Mouse (Mus musculus): ENCODE data around the gene Dazap1.

Gene Dazap1

DNA sequence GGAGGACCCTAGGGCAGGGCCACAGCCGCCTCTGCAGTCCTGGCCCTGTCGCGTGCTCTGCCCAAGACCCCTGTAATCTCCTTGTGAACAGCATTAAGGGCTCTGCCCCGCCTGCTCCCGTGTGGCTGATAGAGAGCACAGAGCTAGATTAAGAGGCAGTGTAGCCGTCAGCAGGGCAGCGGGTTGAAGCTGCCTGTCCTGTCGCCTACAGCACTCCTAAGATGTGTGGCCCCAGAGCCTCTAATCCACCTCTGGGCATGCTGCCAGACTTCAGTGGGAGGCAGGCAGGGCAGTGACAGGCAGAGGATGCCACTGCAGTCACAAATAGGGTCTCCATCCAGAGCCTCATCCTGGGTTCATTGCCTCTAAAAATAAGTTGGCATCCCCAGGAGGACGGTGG is 19.2 kb upstream of the Dazap1 start:
- POLR2A ChIA-PET: interaction anchor here in 3 of 4 experiments (0.5 to 4.2 kb wide), 15 partner anchors 10 to 501 kb away, joined by 3 to 16 read pairs (median 4); partner anchors contain the start of genes Mum1 (in 2 of the 3), Dazap1 (in 1 of the 3), Gamt (in 1 of the 3) and Ptbp1 (in 1 of the 3)
- CTCF ChIA-PET: interaction anchor here in 2 of 4 experiments (0.5 to 2.5 kb wide), 5 partner anchors 16 to 67 kb away, joined by 3 to 8 read pairs (median 6); partner anchors contain the start of gene Mum1 (in 1 of the 2)

DNA sequence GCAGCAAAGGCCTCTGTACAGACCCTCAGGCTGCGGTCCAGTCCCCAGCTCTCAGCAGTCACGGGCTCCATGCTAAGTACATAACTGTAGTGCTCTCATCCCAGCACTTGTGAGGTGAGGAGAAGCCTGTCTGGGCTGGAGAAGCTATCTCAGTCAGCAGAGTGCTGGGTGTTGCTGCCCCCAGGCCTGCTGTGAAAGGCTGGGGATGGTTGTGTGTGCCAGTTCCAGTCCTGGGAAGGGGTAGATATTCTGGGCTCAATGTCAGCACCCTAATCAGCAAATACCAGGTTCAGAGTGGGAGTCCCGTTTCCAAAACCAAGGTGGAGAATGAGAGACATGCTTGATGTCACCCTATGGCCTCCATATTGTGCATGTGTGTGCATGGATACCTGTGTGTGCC is 18.7 kb upstream of the Dazap1 start:
- CTCF ChIA-PET: interaction anchor here in 3 of 4 experiments (0.5 to 3.3 kb wide), 6 partner anchors 17 to 67 kb away, joined by 3 to 37 read pairs (median 7); partner anchors contain the start of gene Mum1 (in 1 of the 3)
- POLR2A ChIA-PET: interaction anchor here in 2 of 4 experiments (0.5 to 4.2 kb wide), 8 partner anchors 11 to 388 kb away, joined by 3 to 16 read pairs (median 4); partner anchors contain the start of genes Mum1 (in 1 of the 2) and Ptbp1 (in 1 of the 2)

DNA sequence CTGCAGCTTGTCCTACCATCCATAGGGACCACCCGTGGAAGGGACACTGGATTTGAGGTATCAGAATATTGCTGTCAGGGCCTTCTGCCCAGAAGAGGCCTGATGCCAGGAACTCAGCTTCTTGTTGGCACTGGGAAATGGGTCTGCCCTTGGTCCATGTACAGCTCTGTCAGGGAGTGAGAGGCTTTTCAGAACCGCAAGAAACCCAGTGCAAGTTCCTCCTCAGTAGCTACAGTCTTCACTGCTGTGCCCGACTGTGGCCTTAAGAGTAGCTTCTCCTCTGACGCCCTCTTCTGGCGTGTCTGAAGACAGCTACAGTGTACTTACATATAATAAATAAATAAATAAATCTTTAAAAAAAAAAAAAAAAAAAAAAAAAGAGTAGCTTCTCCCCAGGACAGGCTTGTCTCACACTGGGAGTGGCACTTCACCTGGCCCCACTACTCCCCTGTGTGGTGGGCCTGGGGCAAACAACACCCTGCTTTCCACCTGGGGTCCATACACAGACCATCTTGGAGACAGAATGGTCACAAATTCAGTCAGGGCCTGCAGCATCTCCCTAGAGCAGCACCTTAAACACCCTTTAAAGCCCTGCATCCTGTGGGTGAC is 16.4 kb upstream of the Dazap1 start:
- POLR2A ChIA-PET: interaction anchor here (0.5 to 4.2 kb wide), 28 partner anchors 12 to 665 kb away, joined by 3 to 20 read pairs (median 4); partner anchors contain the start of genes Mum1 (in 3 of the 4), Rps15 (in 3 of the 4), 1600002K03Rik (in 1 of the 4) and Cirbp (in 1 of the 4)
- CTCF ChIA-PET: interaction anchor here (0.5 to 3.3 kb wide), 63 partner anchors 10 to 571 kb away, joined by 3 to 53 read pairs (median 5); partner anchors contain the start of genes Mum1 (in 3 of the 4), Efna2 (in 2 of the 4), 1600002K03Rik (in 1 of the 4) and Wdr18 (in 1 of the 4)

DNA sequence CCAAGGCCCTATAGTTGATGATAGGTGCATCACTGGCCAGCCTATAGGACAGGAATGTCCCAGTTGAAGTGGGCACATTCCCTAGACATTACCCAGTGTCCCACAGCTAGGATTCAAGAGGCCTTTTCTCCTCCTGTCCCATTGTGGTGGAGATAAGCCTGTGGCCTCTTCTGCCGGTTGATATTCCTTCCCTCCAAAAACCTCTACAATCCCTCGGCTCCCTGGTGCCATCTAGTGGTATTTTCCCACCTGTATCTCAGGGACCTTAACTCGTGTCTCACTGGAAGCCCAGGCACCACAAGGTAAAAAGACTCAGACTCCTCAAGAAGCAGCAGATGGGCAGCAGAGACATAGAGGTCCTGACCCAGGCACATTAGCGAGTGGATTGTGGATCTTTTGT is 15.7 kb upstream of the Dazap1 start:
- ChIA-PET POLR2A (interaction anchor here (0.7 to 2.8 kb wide), 17 partner anchors 11 to 286 kb away, joined by 3 to 20 read pairs (median 5); partner anchors contain the start of genes Rps15 (in 3 of the 4), 1600002K03Rik (in 1 of the 4), Cirbp (in 1 of the 4) and Mum1 (in 1 of the 4)), CTCF (interaction anchor here (0.6 to 3.3 kb wide), 27 partner anchors 10 to 947 kb away, joined by 3 to 53 read pairs (median 6); partner anchors contain the start of genes Efna2 (in 2 of the 4) and Mum1 (in 2 of the 4))

DNA sequence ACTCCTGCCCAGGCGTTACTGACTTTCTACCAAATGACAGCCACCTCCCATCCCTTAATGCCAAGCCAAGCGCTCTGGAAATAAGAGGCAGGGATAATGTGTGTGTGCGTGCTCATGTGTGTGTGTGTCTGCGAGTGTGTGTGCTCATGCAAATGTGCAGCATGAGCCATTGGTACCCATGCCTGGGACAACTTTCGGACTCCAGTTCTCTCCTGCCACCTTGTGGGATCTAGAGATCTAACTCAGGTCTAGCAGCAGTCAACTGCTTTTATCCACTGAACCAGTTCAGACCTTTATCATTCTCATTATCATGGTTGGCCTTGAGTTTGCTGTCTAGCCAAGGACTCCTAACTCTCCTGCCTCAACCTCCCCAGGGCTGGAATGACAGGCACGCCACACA is 13.4 kb upstream of the Dazap1 start:
- POLR2A ChIA-PET: interaction anchor here in 3 of 4 experiments (0.6 to 1.5 kb wide), 4 partner anchors 9 to 80 kb away, joined by 3 to 6 read pairs (median 6); no protein-coding TSS in a partner anchor
- CTCF ChIA-PET: interaction anchor here in 3 of 4 experiments (0.8 to 1.7 kb wide), 4 partner anchors 72 to 128 kb away, joined by 3 to 12 read pairs (median 4); no protein-coding TSS in a partner anchor

DNA sequence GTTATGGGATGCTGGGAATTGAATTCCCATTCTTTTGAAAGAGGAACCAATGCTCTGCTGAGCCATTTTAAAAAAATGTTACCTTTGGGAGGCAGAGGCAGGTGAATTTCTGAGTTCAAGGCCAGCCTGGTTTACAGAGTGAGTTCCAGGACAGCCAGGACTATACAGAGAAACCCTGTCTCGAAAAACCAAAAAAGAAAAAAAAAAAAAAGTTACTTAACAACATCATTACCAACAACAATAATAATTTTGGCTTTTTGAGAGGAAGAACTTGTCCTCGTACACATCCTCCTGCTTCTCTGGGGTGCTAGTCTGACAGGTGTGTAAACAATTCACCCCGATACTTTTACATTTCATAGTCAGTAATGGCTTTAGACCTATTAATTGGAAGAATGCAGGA is 12.8 kb upstream of the Dazap1 start:
- CTCF ChIA-PET: interaction anchor here in 2 of 4 experiments (0.7 to 1.5 kb wide), 4 partner anchors 12 to 74 kb away, joined by 3 to 5 read pairs (median 3); partner anchors contain the start of gene Mum1 (in 1 of the 2)
- POLR2A ChIA-PET: interaction anchor here in 3 of 4 experiments (0.5 to 4.0 kb wide), 29 partner anchors 11 to 468 kb away, joined by 3 to 39 read pairs (median 3); partner anchors contain the start of genes 1600002K03Rik (in 3 of the 3), Dazap1 (in 2 of the 3), Gamt (in 2 of the 3) and Mum1 (in 2 of the 3)

DNA sequence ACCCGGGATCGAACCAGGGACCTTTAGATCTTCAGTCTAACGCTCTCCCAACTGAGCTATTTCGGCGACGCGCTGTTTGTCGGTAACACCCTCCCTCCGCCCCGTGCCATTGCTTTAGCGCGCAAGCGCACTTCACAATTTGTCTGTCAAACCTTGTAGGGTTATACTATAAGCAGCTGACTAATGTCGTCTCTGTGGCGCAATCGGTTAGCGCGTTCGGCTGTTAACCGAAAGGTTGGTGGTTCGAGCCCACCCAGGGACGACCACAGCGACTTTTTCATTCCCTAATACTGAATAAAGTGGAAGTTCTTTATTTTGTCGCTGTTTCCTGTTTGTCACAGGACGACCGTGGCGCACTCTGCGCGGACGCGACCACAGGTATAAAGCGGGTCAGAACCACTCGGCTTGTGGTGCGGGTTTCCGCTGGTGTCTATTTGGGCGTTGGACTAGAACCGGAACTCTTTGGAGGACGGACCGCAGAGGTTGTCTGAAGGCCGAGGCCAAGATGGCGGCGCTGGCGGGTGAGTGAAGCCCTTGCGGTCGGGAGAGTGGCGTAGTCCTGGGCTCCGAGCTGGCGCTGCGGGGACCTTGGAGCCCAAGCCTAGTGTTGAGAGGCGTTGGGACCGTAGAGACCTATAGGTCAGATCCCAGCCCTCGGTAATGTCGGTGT is 12.2 kb upstream of the Dazap1 start, which contains the start of gene Ndufs7:
Ndufs7 (plus strand) TSS at position 151 of the 670 bp plus-strand sequence.
- POLR2A ChIA-PET: interaction anchor here in 3 of 4 experiments (0.5 to 4.0 kb wide), 33 partner anchors 10 to 469 kb away, joined by 3 to 39 read pairs (median 3); partner anchors contain the start of genes 1600002K03Rik (in 3 of the 3), Mum1 (in 3 of the 3), Dazap1 (in 2 of the 3) and Gamt (in 2 of the 3)
- CTCF ChIA-PET: interaction anchor here in 2 of 4 experiments (0.6 to 1.5 kb wide), 5 partner anchors 11 to 116 kb away, joined by 3 to 5 read pairs (median 3); partner anchors contain the start of gene Mum1 (in 1 of the 2)

DNA sequence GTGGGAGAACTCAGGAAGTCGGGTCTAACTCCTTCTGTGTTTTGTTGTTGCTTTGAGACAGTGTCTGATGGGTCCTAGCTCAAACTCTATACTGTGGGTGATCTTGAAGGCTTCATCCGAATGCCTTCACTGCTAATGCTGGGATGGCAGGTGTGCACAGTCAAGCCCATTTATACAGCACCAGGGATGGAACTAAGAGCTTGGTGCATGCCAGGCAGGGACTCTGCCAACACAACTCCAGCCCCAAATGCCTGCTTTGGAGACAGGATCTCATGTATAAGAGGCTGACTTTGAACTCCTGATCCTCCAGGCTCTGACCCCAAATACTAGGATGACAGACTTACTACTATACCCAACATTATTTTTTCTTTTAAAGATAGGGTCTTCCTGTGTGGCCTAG is 11.2 kb upstream of the Dazap1 start:
- ChIA-PET POLR2A (interaction anchor here in 3 of 4 experiments (0.5 to 4.0 kb wide), 11 partner anchors 9 to 82 kb away, joined by 3 to 39 read pairs (median 4); partner anchors contain the start of genes Dazap1 (in 2 of the 3), Gamt (in 2 of the 3), 1600002K03Rik (in 1 of the 3) and Mum1 (in 1 of the 3)), CTCF (interaction anchor here in 2 of 4 experiments (0.6 to 1.0 kb wide), 2 partner anchors 33 to 42 kb away, joined by 3 to 5 read pairs; partner anchors contain the start of gene Rps15 (in 1 of the 2))

DNA sequence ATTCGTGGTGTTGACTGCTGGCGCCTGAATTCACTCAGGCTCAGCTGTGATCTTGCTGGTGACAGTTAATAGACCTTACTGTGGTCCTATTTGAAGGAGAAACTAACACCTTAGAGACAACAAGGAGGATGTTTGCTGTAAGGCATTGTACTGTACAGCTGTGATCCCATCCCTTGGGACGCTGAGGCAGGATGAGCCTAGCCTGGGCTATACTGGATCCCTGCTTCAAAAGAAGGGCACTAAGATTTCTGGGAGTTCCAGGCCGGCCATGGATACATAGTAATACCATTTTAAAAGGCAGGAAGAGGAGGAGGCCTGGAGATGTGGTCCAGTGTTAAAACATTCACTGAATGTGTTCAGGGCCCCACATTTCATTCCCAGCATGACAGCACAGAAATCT is 10.7 kb upstream of the Dazap1 start:
- POLR2A ChIA-PET: interaction anchor here in 3 of 4 experiments (0.6 to 4.0 kb wide), 7 partner anchors 9 to 83 kb away, joined by 3 to 39 read pairs (median 4); partner anchors contain the start of genes Dazap1 (in 2 of the 3), Gamt (in 2 of the 3) and Rps15 (in 1 of the 3)

DNA sequence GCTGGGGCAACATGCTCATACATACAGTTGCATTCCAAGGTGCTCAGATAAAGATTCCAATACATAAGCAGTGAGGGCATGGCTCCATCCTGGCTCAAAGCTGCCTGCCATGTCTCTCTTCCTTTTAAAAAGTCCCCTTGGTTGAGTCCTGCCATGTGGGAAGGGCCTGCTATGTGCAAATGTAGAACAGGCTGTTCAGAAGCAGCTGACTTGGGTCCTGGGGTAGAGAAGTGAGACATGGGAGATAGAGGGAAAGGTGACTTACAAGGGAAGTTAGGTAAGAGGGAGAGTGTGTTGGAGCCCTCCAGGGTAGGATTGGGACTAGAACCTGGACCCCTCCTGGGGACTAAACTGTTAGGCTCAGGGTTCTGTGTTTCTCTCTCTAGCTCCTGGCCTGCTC is 9.3 kb upstream of the Dazap1 start:
- CTCF ChIA-PET: interaction anchor here in 1 of 4 experiments (0.6 kb wide), 1 partner anchor 95 kb away, joined by 4 read pairs; no protein-coding TSS in a partner anchor
- POLR2A ChIA-PET: interaction anchor here in 3 of 4 experiments (0.6 to 4.0 kb wide), 8 partner anchors 8 to 667 kb away, joined by 3 to 39 read pairs (median 4); partner anchors contain the start of genes Dazap1 (in 2 of the 3), Gamt (in 2 of the 3) and Rps15 (in 1 of the 3)

More for the DNA sequence above, 10.7 kb upstream of the Dazap1 start:
- CTCF ChIA-PET: interaction anchor here in 2 of 4 experiments (0.6 to 1.0 kb wide), 2 partner anchors 33 to 41 kb away, joined by 3 to 5 read pairs; partner anchors contain the start of gene Rps15 (in 1 of the 2)

DNA sequence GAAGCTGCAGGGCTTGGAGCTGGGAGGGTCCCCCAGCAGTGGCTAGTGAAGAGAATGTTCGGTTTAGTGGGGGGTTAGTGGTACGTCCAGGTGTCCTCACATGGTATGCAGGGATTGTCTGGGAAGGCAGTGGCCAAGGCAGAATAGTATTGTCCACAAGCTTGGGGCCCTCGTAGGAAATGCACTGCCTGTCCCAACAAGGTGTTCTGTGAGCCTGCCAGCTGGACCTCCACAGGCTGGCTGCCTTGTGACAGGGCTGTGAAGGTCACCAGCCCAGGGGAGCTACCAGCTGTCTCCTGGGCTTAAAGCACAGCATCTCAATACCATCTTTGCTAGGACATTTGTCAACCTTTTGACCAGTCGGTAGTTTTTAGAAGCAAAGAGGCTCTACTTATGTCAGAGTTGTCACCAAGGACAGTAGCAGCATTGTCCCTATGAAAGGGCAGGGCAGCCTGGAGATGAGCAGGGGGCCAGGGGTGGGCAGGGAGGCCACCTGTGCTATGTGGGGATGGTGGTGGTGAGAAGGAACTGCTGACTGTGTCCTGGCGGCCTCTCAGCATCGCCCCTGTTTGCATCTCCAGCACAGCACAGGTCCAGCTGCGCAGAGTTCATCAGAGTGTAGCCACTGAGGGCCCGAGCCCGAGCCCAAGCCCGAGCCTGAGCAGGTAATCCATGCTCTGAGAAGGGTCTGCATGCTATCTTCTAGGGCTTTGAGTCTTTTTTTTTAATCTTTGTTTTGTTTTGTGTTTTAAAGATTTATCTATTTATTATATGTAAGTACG is 8.6 kb upstream of the Dazap1 start:
- POLR2A ChIA-PET: interaction anchor here in 3 of 4 experiments (0.8 to 4.0 kb wide), 5 partner anchors 8 to 423 kb away, joined by 3 to 39 read pairs (median 4); partner anchors contain the start of genes Dazap1 (in 2 of the 3), Gamt (in 2 of the 3) and Rps15 (in 1 of the 3)
- CTCF ChIA-PET: no interaction called here

DNA sequence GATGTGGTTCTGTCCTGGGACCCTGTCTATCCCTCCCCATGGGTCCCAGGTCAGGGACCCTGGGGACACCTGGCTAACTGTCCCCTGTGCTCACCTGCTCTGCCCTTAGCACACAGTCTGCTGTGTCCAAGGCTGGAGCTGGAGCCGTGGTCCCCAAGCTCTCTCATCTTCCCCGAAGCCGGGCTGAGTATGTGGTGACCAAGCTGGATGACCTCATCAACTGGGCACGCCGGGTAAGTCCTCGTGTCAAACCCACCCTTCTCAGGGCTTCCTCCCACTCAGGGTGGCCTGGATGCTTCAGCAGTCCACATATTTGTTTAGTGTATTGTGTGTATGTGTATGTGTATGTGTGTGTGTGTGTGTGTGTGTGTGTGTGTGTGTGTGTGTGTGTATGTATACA is 7.7 kb upstream of the Dazap1 start:
- POLR2A ChIA-PET: interaction anchor here in 2 of 4 experiments (0.8 to 2.6 kb wide), 2 partner anchors 8 to 86 kb away, joined by 5 to 11 read pairs; partner anchors contain the start of genes Dazap1 (in 1 of the 2) and Gamt (in 1 of the 2)
- CTCF ChIA-PET: interaction anchor here in 1 of 4 experiments (1.2 kb wide), 1 partner anchor 78 kb away, joined by 4 read pairs; no protein-coding TSS in a partner anchor

DNA sequence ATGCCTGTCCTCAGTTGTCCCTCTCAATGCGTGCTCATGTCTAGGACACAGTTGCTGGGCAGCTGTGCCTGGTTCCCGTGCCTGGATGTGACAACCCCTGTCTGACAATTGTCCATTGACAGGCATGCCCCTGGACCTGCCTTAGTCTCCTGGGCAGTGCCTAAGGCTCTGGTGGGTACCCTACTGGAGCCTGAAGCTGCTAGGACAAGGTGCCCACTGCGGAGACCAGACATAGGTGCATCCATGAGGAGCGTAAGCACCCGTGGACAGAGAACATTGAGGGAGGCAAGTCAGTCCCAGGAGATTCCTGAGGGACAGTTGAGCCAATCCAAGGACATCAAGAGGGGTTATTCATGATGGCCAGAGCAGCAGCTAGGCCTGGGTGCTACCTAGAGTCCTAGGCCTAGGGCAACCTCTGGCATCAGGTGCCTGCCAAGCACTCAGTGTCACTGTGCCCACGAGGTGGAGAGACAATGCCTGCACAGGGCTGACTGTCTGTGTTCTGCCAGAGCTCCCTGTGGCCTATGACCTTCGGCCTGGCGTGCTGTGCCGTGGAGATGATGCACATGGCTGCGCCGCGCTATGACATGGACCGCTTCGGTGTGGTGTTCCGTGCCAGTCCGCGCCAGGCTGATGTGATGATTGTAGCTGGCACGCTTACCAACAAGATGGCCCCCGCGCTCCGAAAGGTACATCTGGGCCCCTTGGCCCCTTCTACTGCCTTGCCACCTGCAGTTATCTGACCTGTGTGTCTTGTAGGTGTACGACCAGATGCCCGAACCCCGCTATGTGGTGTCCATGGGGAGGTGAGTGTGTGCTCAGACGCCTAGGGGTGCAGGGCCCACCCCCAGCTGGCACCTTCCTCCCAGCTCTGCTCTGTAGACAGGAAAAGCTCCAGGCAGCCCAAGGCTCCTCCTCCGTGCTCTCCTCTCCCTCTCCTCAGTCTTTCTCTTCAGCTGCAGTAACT is 6.7 kb upstream of the Dazap1 start:
- ChIA-PET CTCF (interaction anchor here in 3 of 4 experiments (0.6 to 2.1 kb wide), 6 partner anchors 20 to 174 kb away, joined by 3 to 5 read pairs (median 4); partner anchors contain the start of gene Mum1 (in 2 of the 3)), POLR2A (interaction anchor here in 3 of 4 experiments (0.5 to 3.2 kb wide), 13 partner anchors 12 to 422 kb away, joined by 3 to 13 read pairs (median 4); partner anchors contain the start of genes Mum1 (in 1 of the 3), Rps15 (in 1 of the 3) and Tmem259 (in 1 of the 3))

DNA sequence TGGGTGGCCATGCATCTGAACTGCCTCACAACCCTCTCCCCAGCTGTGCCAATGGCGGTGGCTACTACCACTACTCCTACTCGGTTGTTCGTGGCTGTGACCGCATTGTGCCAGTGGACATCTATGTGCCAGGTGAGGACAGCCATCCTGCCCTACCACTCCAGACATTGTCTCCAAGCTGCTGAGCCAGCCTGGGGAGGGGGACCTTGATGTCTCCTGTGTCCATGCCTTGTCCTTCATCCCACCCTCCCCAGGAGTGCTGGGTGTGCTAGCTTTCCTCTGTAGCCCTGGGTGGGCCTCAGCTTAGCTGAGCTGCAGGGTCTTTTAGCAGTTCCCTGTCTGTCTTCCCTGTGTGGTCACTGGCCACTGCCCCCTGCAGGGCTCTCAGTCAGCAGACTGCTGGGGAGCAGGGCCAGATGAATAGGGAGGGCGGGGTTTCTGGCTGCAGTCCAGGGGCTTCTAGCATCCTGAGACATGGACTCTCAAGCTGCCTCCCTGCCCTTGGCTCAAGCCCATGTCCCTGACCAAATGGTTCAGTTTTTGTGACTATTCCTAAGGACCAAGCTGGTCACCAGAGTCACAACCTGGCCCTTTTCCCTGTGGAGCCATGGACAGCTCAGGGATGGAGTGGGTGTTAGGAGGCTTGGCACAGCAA is 5.3 kb upstream of the Dazap1 start:
- CTCF ChIA-PET: interaction anchor here in 3 of 4 experiments (0.6 to 2.1 kb wide), 7 partner anchors 9 to 108 kb away, joined by 3 to 5 read pairs (median 4); partner anchors contain the start of genes Midn (in 1 of the 3) and Mum1 (in 1 of the 3)
- POLR2A ChIA-PET: interaction anchor here in 3 of 4 experiments (0.5 to 12.5 kb wide), 13 partner anchors 10 to 402 kb away, joined by 3 to 169 read pairs (median 4); partner anchors contain the start of genes Rps15 (in 2 of the 3), Apc2 (in 1 of the 3), Mum1 (in 1 of the 3) and Ptbp1 (in 1 of the 3)
